Mouse (Mus musculus) CH12.LX (cell line): ENCODE measurements around the gene Rfc5. TPM values are rescaled to one million over a fixed set of nuclear protein-coding genes. Genes with fewer than 3 reads are reported as not detected.

Experiments used
- DNase-seq: peaks from one replicate; pipeline ENCODE4 v3.0.0-alpha.2; 2013; ENCODE audit errors: extremely low read depth
- H3K27ac ChIP-seq: 2 replicates; pipeline ENCODE4 v1.5.1; 2012; ENCODE audit warnings: low read depth, mild to moderate bottlenecking, control low read depth, moderate library complexity; ENCODE audit not compliant: insufficient read depth
- H3K27me3 ChIP-seq: replicated peaks from 2 replicates; pipeline ENCODE3; 2012; ENCODE audit warnings: inconsistent platforms
- H3K36me3 ChIP-seq, 2 experiments: replicated peaks in 1 of 2; 2 replicates each; pipeline versions ENCODE3 to v1.6.1; 2012; ENCODE audit warnings: inconsistent platforms in 1 of 2, low read length in 1 of 2, mild to moderate bottlenecking in 1 of 2, mixed read lengths in 1 of 2, moderate library complexity in 1 of 2; ENCODE audit not compliant: control insufficient read depth in 1 of 2, insufficient read depth in 1 of 2
- H3K4me1 ChIP-seq, 2 experiments: 2 replicates each; pipeline ENCODE4 v1.6.1; 2012; ENCODE audit warnings: inconsistent platforms in 1 of 2, moderate library complexity in 1 of 2; ENCODE audit not compliant: insufficient read depth in 2 of 2, control insufficient read depth in 1 of 2
- H3K4me2 ChIP-seq: 2 replicates; pipeline ENCODE4 v1.6.1; 2012; ENCODE audit warnings: low read depth, mild to moderate bottlenecking, control low read depth; ENCODE audit not compliant: poor library complexity, insufficient read depth, severe bottlenecking
- H3K4me3 ChIP-seq, 3 experiments: fragments of 150-350 bp in 1 of 3; sonication (generic) in 1 of 3; replicated peaks in 1 of 3; 2 replicates each; pipeline versions ENCODE3 to v1.5.1; 2011 to 2012; ENCODE audit warnings: low read depth in 2 of 3, low read length in 2 of 3, mild to moderate bottlenecking in 2 of 3, moderate library complexity in 2 of 3, control low read depth in 1 of 3, improper control_type of control experiment in 1 of 3, inconsistent platforms in 1 of 3, mixed read lengths in 1 of 3; ENCODE audit not compliant: poor library complexity in 1 of 3
- H3K79me2 ChIP-seq: replicated peaks from 2 replicates; pipeline ENCODE4 v1.6.1; 2012; ENCODE audit warnings: mild to moderate bottlenecking, moderate library complexity; ENCODE audit not compliant: control insufficient read depth, poor library complexity, insufficient read depth, severe bottlenecking; ENCODE audit errors: extremely low read depth
- H3K9ac ChIP-seq: 2 replicates; pipeline ENCODE4 v1.6.1; 2012; ENCODE audit warnings: low read depth, mild to moderate bottlenecking, control low read depth, moderate library complexity; ENCODE audit not compliant: insufficient read depth
- H3K9me3 ChIP-seq: replicated peaks from 2 replicates; pipeline ENCODE3; 2012; ENCODE audit warnings: low read length, inconsistent platforms, mixed read lengths
- CHD1 ChIP-seq: IDR thresholded peaks from 2 replicates; pipeline ENCODE4 v1.6.1; 2012; ENCODE audit warnings: low read depth, low read length, improper control_type of control experiment, inconsistent platforms
- EP300 ChIP-seq: IDR thresholded peaks from 2 replicates; pipeline ENCODE4 v1.6.1; 2011; ENCODE audit warnings: low read length, improper control_type of control experiment
- GABPA ChIP-seq: IDR thresholded peaks from 2 replicates; pipeline ENCODE4 v1.6.1; 2012; ENCODE audit warnings: low read depth, low read length, improper control_type of control experiment, inconsistent platforms; ENCODE audit not compliant: insufficient replicate concordance
- IRF4 ChIP-seq: IDR thresholded peaks from 2 replicates; pipeline ENCODE4 v1.6.1; 2014; ENCODE audit warnings: low read depth, mild to moderate bottlenecking, inconsistent platforms, low read length, improper control_type of control experiment
- JUN ChIP-seq: IDR thresholded peaks from 2 replicates; pipeline ENCODE4 v1.6.1; 2011; ENCODE audit warnings: low read depth, mild to moderate bottlenecking, low read length, improper control_type of control experiment, moderate library complexity; ENCODE audit not compliant: insufficient read depth
- KAT2A ChIP-seq: IDR thresholded peaks from 2 replicates; pipeline ENCODE4 v1.6.1; 2012; ENCODE audit warnings: low read length, improper control_type of control experiment, inconsistent platforms; ENCODE audit not compliant: insufficient replicate concordance
- MXI1 ChIP-seq: IDR thresholded peaks from 2 replicates; pipeline ENCODE4 v1.6.1; 2011; ENCODE audit warnings: mild to moderate bottlenecking, low read depth, low read length, improper control_type of control experiment
- MYC ChIP-seq: IDR thresholded peaks from 2 replicates; pipeline ENCODE4 v1.6.1; 2011; ENCODE audit warnings: low read depth, mild to moderate bottlenecking, improper control_type of control experiment, low read length
- POLR2A ChIP-seq: IDR thresholded peaks from 2 replicates; pipeline ENCODE4 v1.6.1; 2011; ENCODE audit warnings: low read depth, mild to moderate bottlenecking, improper control_type of control experiment, low read length
- RCOR1 ChIP-seq: conservative IDR thresholded peaks from 2 replicates; pipeline ENCODE4 v1.6.1; 2012; ENCODE audit warnings: low read depth, mild to moderate bottlenecking, inconsistent platforms, low read length, improper control_type of control experiment
- SIN3A ChIP-seq: IDR thresholded peaks from 2 replicates; pipeline ENCODE4 v1.6.1; 2012; ENCODE audit warnings: low read length, improper control_type of control experiment, inconsistent platforms
- TBP ChIP-seq: conservative IDR thresholded peaks from 2 replicates; pipeline ENCODE4 v1.6.1; 2011; ENCODE audit warnings: low read depth, low read length, improper control_type of control experiment
- TCF12 ChIP-seq: IDR thresholded peaks from 2 replicates; pipeline ENCODE4 v1.6.1; 2014; ENCODE audit warnings: low read depth, mild to moderate bottlenecking, inconsistent platforms, low read length, improper control_type of control experiment
- UBTF ChIP-seq: IDR thresholded peaks from 2 replicates; pipeline ENCODE4 v1.6.1; 2012; ENCODE audit warnings: low read depth, mild to moderate bottlenecking, inconsistent platforms, low read length, improper control_type of control experiment, moderate library complexity
- USF2 ChIP-seq: conservative IDR thresholded peaks from 2 replicates; pipeline ENCODE4 v1.6.1; 2011; ENCODE audit warnings: low read depth, low read length, improper control_type of control experiment
- ZMIZ1 ChIP-seq: IDR thresholded peaks from 2 replicates; pipeline ENCODE4 v1.6.1; 2012; ENCODE audit warnings: low read depth, mild to moderate bottlenecking, inconsistent platforms, low read length, improper control_type of control experiment
- ZNF384 ChIP-seq: IDR thresholded peaks from 2 replicates; pipeline ENCODE4 v1.6.1; 2012; ENCODE audit warnings: low read depth, low read length, improper control_type of control experiment, inconsistent platforms
- dilution Hi-C: fragments of 300-500 bp; cut with MboI; formaldehyde crosslinking; loops from 2 replicates; pipeline ENCODE4 v1.14.3; 2020; ENCODE audit warnings: low sequenced_read_pairs; ENCODE audit not compliant: extremely low pct_unique_long_range_greater_than_20kb, extremely low pct_ligation_motif_present
- in situ Hi-C: fragments of 300-500 bp; cut with MboI; formaldehyde crosslinking; loops from 3 replicates; pipeline ENCODE4 v1.14.3; 2019; ENCODE audit warnings: low sequenced_read_pairs, low pct_ligation_motif_present, low pct_unique_long_range_greater_than_20kb, mixed read lengths
- polyA plus RNA-seq: library from polyadenylated mRNA; unstranded; fragments of >175 nt; gene quantifications from 2 replicates; pipeline ENCODE4 v1.2.1, GENCODE M21; 2012; ENCODE audit warnings: low read depth; ENCODE audit not compliant: insufficient read length
- total RNA-seq, 2 experiments: library from RNA; depleted of rRNA; stranded (reverse); fragments of 300-350 nt in 1 of 2; fragments of >200 nt in 1 of 2; gene quantifications; 2 replicates each; pipeline ENCODE4 v1.2.3; 2012 to 2014

Rfc5 gene
- total and polyA plus RNA-seq, 3 experiments: 137 to 221 (median 186) TPM

GRCm38 (mm10) chr5:117354121-117354520 lies 34.7 kb downstream of the Rfc5 start:
- H3K79me2 ChIP-seq: peaks cover 9% of the 10 kb centered on the region
- no peak for TF ChIP-seq POLR2A
- TF ChIP-seq GABPA: no peak
- TF ChIP-seq EP300: peak; percentile 74
- 0 out of 2 replicates have a peak, but pooled peaks have one; percentile 51 for TF ChIP-seq JUN
- peak; percentile 26; the same call in 1 of the 2 replicates for TF ChIP-seq TCF12
- TF ChIP-seq, all 38 proteins: peak for 3
- H3K36me3 ChIP-seq: peaks cover 3% of the 10 kb centered on the region in 2 experiments
- in situ Hi-C loops (no loop called here), dilution Hi-C loops (no loop called here)
- no peak overlapping the region for H3K4me2 ChIP-seq
- H3K4me1 ChIP-seq: peaks cover 14 to 44% of the 10 kb centered on the region in 2 experiments
- H3K9ac ChIP-seq: no peak overlapping the region
- no peak overlapping the region for H3K4me3 ChIP-seq
- DNase-seq: peak; percentile 59
- H3K27ac ChIP-seq: no peak overlapping the region
- H3K9me3 ChIP-seq: no peaks in the 10 kb centered on the region
- H3K27me3 ChIP-seq: no peaks in the 10 kb centered on the region

- Histone ChIP-seq H3K4me2 (no peak overlapping the region), H3K9ac (no peak overlapping the region), H3K4me3 (no peak overlapping the region), H3K4me1 (peaks cover 0 to 22% of the 10 kb centered on the region in 2 experiments; a peak in 3 of 4 replicates), H3K27me3 (no peaks in the 10 kb centered on the region), H3K27ac (no peak overlapping the region), H3K79me2 (no peaks in the 10 kb centered on the region), H3K9me3 (no peaks in the 10 kb centered on the region), H3K36me3 (peaks cover 5 to 7% of the 10 kb centered on the region in 2 experiments)
- in situ Hi-C loops: no loop called here
- DNase-seq: no peak
- TF ChIP-seq EP300 (no peak), MXI1 (no peak), GABPA (no peak), UBTF (no peak)
- dilution Hi-C loops: no loop called here
Observed at GRCm38 (mm10) chr5:117348279-117348678, 40.6 kb downstream of the Rfc5 start.

GRCm38 (mm10) chr5:117347838-117348237 lies 41.0 kb downstream of the Rfc5 start:
- TF ChIP-seq MYC (no peak), CHD1 (no peak), TBP (no peak), USF2 (no peak), KAT2A (no peak), ZNF384 (no peak), POLR2A (no peak), RCOR1 (no peak), ZMIZ1 (no peak), SIN3A (no peak), IRF4 (no peak), UBTF (no peak)
- TF ChIP-seq, all 38 proteins: peak for 0
- in situ Hi-C loops (no loop called here), dilution Hi-C loops (no loop called here)
- H3K27ac ChIP-seq: no peak overlapping the region
- no peaks in the 10 kb centered on the region for H3K27me3 ChIP-seq
- peaks cover 0 to 18% of the 10 kb centered on the region in 2 experiments; a peak in 3 of 4 replicates for H3K4me1 ChIP-seq
- H3K36me3 ChIP-seq: peaks cover 5 to 7% of the 10 kb centered on the region in 2 experiments
- no peak overlapping the region for H3K4me2 ChIP-seq
- DNase-seq: no peak
- H3K4me3 ChIP-seq: no peak overlapping the region
- H3K9me3 ChIP-seq: no peaks in the 10 kb centered on the region
- no peaks in the 10 kb centered on the region for H3K79me2 ChIP-seq
- H3K9ac ChIP-seq: no peak overlapping the region
